Mouse (Mus musculus) lung, adult 2 months (tissue): ENCODE measurements at regions not wholly inside any gene's neighbourhood (a gene's known extent, or its start where the extent isn't known, plus 50 kb on each side); places are given as distances from the start of the nearest gene placed in this dataset.

Source experiments
- CTCF ChIP-seq: fragments of 200-500 bp; IDR thresholded peaks from 2 replicates; pipeline ENCODE4 v1.5.1; 2011; ENCODE audit warnings: mild to moderate bottlenecking, low read length, control low read depth; ENCODE audit not compliant: insufficient read depth
- POLR2A ChIP-seq: fragments of 200-500 bp; IDR thresholded peaks from 2 replicates; pipeline ENCODE4 v1.6.1; 2011; ENCODE audit warnings: low read depth, mild to moderate bottlenecking, control low read depth, low read length, borderline replicate concordance; ENCODE audit errors: extremely low read depth

DNA sequence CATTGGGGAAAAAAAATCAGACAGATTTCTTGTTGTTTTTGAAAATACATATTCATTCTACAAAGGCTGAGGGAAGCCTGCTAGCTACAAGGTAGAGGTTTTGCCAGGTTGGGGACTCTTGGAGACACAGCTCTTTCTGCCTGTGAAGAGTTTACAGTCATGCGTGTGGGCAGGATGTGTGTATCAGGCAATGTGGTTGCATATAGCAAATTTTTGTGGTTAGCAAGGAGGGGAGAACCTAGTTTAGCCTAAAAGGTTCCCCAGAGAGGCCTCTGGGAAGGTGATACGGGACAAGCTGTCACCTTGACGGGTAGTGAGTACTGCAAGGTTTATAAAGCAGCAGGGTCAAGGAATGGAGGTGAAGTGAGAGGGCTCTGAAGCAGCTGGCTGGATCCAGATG lies 54.8 kb upstream of the Haao start:
- TF ChIP-seq CTCF (no peak), POLR2A (no peak)
